Mouse (Mus musculus) CD8-positive naive resting alpha-beta T cell, adult 2 months (primary cell): ENCODE measurements around the gene Vmn1r183.
"Not testable (repeated sequence)": the region's sequence is repeated elsewhere in the genome, so short reads cannot be mapped to it uniquely, and the experiment has no call there.

Experiments
- DNase-seq, 2 experiments: peaks; one replicate each; pipeline ENCODE4 v3.0.0; 2022; ENCODE audit warnings: low read depth in 2 of 2, low spot score in 2 of 2

Vmn1r183 gene

DNA sequence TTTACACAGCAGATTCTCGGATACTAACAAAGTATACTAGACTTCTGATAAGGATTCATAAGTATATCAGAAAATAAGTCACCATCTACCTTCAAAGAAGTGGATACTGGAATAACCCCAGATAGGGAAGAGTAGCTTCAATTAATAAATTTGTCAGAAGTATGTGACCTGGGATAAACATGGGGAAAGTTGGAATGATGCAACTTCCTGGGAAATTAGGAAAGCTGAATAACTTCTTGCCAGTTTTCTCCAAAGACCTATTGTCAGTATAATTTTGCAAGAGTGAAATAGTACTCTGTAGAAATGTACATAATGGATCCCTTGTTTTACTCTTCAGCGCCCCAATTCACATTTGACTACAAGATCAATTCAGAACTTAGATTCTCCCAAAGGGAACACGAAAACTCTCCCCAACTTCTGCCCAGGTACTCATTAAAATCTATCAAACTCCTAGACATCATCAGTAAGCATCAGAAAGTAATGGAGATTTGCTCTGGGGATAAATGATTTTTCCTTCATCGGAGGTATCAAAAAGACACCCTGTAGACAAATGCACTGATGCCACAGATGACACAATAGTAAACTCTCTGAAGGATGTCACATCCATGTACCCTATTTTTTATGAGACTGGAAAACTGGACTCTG is at the start of gene Vmn1r183:
Gene Vmn1r183, plus strand, starts transcription at position 595 of the 645 bp plus-strand sequence.
- no peak for DNase-seq

DNA sequence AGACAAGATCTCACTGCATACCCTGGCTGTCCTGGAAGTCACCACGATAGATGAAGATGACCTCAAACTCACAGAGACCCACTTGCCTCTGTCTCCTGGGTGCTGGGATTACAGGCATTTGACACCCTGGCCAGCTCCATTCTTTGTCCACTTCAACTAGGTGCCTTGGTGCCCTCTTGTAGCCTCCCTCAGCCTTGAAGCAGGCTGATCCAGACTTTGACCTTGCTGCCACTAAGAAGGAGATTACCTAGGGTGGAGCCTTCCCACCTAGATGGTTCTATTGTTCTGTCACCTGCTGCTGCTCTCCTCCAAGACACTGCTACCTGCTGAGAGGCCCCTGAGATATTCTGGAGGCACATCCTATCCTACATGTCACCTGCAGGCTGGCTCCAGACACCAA is 21.4 kb downstream of the Vmn1r183 start:
- not testable (repeated sequence) for DNase-seq

DNA sequence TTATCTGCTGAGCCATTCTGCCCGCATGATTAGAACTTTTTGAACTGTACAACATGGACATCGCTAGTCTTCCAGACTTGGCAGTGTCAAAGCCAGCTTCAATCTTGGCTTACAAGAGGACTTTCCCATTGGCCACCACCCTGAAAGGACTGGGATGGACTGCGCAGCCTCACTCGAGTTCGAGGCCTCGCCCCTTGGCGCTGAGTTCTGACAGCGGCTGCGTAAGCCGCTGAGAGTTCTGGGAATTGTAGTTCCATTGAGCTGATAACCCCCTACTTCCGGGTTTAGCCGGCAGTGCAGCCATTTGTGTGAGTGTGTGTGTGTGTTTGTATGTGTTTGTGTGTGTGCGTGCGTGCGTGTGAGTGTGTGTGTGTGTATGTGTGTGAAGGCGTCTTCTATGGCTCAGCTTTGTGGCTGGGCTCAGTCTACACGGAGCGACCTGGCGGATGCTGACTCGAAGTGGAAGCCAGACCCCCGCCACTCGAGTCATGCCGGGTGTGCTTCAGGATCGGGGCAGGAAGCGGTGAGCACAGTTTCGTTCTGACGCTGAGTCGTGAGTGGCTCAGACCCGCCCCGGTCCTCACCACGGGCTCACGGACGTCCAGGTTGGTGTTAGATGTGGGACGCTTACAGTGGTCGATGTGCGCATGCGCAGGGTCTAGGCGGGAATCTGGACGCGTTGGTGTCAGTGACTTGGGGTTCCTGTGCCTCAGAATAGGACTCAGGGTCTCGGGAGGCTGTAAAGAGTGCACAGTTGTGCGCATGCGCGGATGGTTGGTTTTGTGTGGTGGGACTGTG is 28.8 kb downstream of the Vmn1r183 start, which contains the start of gene Zfp180:
Gene Zfp180, plus strand, starts transcription at position 291 of the 798 bp plus-strand sequence.
- DNase-seq: peak; percentile 87 to 88

GRCm38 (mm10) chr7:24082457-24083235 is 29.6 kb downstream of the Vmn1r183 start:
- DNase-seq: no peak

GRCm38 (mm10) chr7:24086871-24087270 is 33.8 kb downstream of the Vmn1r183 start:
- DNase-seq: no peak

DNA sequence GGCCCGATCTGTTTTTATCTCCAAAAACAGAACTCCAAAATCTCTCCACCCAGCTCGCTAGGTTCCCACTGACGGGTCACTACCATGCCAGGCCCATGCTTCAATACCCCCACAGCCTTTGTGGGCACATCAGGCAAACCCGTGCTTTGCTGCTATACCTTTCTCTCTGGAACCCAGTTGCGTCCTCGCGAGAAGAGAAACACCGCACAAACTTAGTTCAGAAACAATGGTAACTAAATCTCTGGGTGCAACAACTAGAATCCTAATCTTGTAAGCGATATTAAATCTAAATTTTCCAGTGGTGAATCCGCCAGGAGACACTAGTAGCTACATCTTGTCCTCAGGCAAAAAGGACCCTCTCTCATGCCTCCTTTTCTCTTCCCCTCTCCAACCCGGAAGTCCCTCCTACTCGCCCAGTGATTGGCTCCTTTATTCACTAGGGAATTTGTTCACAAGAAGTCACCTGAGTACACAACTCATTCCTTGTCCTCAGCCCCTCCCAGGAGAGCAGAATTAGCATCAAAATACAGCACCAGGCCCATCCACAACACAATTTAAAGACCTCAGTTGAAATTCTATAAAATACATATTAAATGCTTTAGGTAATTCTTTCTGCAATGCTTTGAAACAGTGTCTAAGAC is 34.6 kb downstream of the Vmn1r183 start:
- DNase-seq: no peak

DNA sequence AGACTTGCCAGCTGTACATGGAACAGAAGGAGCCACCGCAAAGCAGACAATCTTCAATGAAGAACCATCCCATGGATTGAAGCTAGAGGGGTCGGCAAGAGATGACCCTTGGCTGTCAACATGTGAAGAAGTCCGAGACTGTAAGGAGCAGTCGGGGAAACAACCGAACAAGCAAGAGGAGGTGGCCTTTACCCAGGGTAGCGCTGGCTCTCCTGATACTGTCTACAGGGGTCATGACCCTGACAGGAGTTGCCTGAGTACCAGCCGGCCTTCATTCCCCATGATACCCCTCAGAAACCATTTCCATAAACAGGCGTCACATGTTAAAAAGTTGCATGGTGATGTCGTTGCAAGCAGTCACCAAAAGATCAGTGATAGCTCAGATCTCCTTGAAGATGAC is 51.3 kb downstream of the Vmn1r183 start:
- no peak for DNase-seq

DNA sequence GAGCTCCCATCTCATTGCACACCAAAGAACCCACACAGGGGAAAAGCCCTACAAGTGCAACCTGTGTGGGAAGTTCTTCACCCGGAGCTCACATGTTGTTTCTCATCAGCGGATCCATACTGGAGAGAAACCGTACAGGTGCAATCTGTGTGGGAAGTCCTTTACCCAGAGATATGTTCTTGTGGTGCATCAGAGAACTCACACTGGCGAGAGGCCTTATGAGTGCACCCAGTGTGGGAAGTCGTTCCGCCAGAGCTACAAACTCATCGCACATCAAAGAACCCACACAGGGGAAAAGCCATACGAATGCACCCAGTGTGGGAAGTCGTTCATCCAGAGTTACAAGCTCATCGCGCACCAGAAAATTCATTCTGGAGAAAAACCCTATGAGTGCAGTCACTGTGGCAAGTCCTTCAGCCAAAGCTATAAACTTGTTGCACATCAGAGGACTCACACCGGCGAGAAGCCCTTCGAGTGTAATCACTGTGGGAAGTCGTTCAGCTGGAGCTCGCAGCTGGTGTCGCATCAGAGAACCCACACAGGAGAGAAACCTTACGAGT is 52.2 kb downstream of the Vmn1r183 start:
- DNase-seq: no peak

DNA sequence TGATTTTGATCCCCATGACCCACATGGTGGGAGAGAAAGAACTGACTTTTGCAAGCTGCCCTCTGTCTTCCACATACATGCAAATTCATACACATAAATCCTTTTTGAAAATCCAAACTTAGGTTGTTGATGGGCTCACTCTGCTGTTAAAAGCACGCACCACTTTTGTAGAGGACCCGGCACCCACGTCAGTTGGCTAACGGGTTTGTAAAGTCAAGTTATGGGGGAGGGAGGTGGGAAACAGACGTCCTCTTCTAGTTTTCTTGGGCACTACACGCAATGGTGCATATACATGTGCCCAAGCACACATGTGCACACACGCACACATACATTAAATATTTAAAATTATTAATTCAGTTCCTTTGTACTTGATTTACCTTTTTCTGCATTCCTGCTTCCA is 57.8 kb downstream of the Vmn1r183 start:
- DNase-seq: no peak

DNA sequence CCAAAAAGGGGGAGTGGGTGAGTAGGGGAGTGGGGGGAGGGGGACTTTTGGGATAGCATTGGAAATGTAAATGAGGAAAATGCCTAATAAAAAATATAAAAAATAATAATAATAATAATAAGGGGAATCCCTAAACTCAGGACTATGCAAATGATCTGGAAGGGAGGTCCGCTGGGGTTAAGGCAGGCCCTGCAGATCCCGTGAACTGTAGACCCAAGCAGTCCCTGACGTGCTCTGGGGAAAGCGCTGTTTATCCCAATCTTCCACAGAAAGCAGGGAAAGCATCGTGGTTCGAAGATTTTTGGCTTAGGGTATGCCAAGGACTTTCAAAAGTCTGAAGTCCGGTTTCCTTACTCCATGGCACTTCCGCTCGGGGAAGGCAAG is 58.7 kb downstream of the Vmn1r183 start:
- DNase-seq: no peak

- DNase-seq: no peak
Observed at GRCm38 (mm10) chr7:24112156-24112856, 59.3 kb downstream of the Vmn1r183 start, which contains the start of gene Zfp112. Gene Zfp112 (plus strand): TSS chr7:24112314.

DNA sequence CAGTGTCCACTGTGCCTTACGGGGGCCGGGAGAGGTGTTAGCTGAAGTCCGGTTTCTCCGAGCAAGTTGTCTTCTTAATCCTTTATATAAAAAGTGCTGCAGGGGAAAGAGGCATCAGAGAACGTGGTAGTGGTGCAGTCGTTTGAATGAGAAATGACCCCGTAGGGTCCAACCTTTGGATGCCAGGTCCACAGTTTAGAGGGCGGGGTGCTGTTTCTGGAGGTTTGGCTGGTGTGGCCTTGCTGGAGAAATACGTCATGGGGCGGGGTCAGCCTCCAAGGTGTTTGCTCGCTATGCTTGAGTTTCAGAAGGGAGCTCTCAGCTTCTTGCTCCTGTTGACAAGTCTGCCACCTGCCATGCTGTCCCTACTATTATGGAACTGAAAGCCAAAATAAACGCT is 59.9 kb downstream of the Vmn1r183 start:
- DNase-seq: no peak
